Mouse (Mus musculus) embryo, embryonic 10.5 days (tissue): ENCODE results near the gene Lrr1.

Experiments
- DNase-seq: peaks from one replicate; pipeline ENCODE4 v3.0.0-alpha.2; 2015; ENCODE audit warnings: low spot score

The Lrr1 gene

DNA sequence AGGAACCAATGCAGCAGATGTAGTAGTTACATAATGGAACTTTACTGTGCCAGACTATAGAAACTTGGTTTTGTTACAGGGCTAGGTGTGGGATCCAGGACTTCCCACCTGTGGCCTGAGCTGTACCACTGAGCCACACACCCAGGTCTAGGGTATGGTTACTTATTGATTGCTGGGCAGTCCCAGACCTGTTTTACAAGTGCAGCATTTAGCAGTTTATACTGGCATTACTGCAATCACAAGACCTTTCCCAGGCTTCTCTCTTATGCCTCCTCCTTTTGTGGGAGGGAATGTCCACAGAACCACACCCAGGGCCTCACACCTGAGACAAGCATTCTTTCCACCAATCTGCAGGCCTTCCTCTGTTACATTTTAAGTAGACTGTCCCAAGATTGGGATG is 30.4 kb downstream of the Lrr1 start:
- no peak for DNase-seq

- DNase-seq, result peak; percentile 60
Measured at GRCm38 (mm10) chr12:69204052-69204833, 35.6 kb downstream of the Lrr1 start, which contains the start of gene Gm49384. TSS of gene Gm49384 (minus strand) at chr12:69204267.

DNA sequence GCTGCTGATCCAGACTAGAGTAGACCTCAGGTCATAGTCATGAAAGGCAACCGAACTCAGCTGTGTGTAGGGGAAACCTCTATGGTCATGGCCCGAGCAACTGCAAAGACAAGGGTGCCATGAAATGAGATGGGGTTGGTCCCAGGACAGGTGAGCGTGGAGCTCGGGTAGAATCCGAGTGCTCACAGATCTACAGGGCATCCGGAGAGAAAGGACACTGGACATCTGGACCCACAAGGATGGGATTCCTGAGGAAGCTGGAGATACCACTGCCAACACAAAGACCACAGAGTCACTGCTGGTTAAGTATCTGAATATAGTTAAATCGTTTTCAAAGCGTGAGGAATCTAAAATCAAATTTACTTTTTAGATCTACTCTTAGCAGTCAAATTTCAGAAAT is 38.8 kb downstream of the Lrr1 start:
- no peak for DNase-seq

GRCm38 (mm10) chr12:69207926-69208325 is 39.3 kb downstream of the Lrr1 start:
- no peak for DNase-seq

DNA sequence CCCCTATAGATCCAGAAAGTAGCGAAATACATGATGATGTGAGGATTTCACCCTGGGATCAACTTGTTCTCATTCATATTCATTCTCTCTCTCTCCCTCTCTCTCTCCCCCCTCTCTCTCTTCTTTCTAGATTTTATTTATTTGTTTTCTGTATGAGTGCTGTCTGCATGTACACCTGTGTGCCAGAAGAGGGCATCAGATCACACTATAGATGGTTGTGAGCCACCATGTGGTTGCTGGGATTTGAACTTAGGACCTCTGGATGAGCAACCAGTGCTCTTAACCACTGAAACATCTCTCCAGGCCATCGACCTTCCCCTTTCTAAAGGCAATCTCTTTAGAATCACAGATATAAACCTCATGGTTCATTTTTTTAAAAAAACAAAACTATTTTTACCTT is 39.9 kb downstream of the Lrr1 start:
- DNase-seq, result no peak

GRCm38 (mm10) chr12:69210056-69210979 is 41.7 kb downstream of the Lrr1 start:
- DNase-seq, result no peak

DNA sequence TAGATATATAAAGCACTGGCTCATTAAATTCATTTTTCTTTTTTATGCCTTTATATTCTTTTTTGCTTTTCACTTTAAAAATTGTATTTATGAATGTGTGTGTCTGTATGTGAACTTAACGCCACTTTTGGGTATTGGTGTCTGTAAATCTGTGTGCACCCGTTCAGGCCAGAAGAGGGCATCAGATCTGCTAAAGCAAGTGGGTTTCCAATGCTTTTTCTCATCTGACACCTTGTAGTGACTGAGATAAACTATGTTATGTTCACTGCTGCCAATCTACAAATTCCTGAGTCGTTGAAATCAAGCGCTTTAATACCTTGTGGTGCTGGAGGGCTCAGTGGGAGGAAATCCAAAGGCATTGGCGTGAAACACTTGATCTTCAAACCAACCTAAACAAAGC is 42.4 kb downstream of the Lrr1 start:
- DNase-seq, result peak; percentile 28

DNA sequence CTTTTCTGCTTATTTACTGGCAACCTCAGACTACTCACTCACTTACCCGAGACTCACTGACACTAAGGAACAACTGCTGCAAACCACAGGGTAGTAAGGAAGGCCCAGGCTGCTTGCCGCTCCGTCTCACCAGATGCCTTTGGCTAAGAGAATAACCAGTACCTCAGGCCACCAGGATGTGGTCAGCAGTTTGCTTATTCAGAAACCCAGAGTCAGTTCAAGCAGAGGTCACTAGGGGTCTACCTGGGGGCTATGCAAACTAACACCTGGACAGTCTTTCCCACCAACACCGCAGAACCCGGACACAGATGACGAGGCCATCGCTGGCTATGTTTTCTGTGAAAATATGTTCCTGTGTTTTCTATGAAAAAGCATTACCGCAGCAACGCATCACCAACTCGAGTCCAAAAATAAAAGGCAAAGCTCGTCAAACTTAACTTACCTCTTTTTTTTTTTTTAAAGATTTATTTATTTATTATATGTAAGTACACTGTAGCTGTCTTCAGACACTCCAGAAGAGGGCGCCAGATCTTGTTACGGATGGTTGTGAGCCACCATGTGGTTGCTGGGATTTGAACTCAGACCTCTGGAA is 44.7 kb downstream of the Lrr1 start:
- DNase-seq, result no peak

DNA sequence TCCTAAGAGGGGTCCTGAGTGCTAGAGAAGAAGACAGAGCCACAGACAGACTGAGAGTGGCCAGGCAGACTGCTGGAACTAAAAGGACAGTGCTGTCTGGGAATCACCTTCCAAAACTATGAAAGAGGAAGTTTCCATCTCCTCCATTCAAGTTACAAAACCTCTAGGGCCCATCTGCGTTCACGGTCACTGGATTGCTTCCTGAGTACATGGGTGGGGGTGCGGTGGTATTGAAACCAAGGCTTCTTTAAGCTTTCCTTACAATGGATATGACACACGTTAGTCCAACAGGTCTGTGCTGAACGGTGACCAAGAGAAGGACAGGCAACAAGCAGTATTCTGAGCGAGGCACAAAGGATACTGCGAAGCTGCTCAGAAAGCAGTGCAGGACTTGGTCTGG is 45.8 kb downstream of the Lrr1 start:
- no peak for DNase-seq

DNA sequence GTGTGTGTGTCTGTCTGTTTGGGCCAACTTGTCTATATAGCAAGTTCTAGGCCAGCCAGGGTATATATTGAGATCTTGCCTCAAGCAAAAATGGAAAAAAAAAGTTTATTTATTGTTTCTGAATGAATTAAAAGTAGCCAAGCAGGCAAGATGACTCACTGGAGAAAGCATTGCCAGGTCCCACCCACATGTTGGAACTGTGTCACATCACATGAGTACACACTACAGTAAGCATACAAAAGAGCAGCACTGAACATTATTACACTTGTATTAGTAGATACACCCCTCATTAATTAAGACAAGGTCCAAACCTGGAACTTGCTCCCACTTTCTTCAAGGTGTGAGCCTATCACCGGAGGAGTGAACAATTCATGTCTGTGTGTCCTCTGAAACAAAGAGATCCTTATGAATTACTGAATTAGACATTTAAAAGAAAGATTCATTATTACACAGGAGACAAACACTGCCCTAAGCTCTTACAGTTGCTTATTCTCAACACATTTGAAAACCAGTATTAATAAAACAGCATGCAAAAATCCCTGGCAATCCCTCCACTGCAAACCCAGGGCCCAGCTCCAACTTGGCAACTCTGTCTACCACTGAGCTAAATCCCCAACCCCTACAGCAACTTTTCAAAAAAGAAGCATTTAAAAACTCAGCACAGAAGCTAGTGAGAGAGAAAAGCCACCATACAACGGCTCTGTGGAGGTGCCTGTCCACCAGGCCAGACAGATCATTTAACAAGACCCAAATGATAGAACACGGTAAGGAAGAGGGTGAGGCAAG is 46.6 kb downstream of the Lrr1 start:
- no peak for DNase-seq

GRCm38 (mm10) chr12:69216587-69216986 is 48.0 kb downstream of the Lrr1 start:
- DNase-seq, result no peak

GRCm38 (mm10) chr12:69220613-69221277 is 52.1 kb downstream of the Lrr1 start:
- DNase-seq, result no peak

DNA sequence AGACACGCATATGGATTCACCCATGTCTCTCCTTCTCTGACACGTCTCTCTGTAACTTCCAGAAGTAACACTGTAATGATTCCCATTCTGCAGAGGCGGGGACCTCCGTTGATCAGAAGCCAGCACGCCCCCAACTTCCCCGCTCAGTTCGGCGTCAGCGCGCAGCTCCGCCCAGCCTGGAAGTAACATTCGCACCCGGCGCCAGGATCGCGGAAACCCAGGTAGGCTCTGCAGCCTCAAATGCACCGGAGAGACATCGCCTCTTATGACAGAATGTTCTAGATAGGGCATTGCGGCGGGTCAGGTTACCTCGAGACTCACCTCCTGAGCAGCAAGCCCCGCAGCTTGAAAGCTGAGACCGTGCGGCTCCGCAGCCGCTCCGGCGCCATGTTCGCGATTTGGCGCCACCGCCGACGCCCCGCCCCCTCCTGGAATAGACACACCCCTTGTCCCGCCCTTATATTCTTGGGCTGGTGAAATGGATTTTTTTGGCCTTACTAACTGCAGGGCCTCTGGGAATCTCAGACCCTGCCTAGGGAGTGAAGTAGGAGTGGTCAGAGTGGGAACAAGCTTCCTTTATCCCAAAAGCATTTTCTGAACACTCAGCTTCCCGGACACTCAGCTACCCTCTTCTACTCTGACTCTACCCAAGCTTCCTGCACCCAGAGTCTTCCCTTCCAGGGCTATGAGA is 59.3 kb downstream of the Lrr1 start, which contains the start of gene Pole2:
Gene Pole2, minus strand, starts transcription at position 420 of the 691 bp plus-strand sequence.
- DNase-seq, result peak; percentile 91
